Mouse (Mus musculus) cerebellum, postnatal 36 days (tissue): ENCODE data around the gene Sim2.

Experiments used
- DNase-seq, 2 experiments: peaks; one replicate each; pipeline ENCODE4 v3.0.0; 2021 to 2022; ENCODE audit warnings: mixed read lengths in 2 of 2

The Sim2 gene

GRCm38 (mm10) chr16:94084711-94085602, at the start of gene Sim2:
TSS of gene Sim2 (plus strand) at chr16:94084931.
- no peak for DNase-seq

DNA sequence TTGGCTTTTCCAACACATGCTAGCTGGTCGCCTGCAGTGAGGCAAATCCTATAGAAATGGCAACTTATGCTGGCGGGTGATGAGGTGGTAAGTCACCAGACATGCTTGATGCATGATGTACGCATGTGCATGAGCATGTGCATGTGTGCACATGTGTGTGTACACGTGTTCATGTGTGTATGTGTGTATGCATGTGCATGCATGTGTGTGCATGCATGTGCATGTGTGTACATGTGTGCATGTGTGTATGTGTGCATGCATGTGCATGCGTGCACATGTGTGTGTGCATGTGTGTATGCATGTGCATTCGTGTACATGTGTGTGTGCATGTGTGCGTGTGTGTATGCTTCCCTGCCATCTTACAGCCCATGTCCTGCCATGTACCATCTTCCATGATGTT, 47.5 kb upstream of the Sim2 start:
- DNase-seq: no peak

GRCm38 (mm10) chr16:94038272-94038985, 46.3 kb upstream of the Sim2 start:
- peak; percentile 58 to 71 for DNase-seq

DNA sequence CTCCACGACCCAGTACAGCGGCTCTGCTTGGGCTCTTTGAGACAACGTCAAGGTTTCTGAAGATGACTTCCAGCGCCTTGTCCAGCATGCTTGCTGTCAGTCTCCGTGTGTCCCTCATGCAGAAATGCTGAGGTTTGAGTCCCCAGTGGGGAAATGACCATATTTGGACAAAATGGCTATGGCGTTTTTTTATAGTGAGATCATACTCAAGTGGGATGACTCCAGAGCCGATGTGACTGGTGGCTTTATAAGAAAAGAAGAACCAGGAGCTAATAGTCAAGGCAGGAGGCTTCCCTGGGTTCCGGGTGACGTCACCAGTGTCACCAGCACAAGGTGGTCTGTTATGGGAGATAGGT, 45.8 kb upstream of the Sim2 start:
- DNase-seq: no peak

DNA sequence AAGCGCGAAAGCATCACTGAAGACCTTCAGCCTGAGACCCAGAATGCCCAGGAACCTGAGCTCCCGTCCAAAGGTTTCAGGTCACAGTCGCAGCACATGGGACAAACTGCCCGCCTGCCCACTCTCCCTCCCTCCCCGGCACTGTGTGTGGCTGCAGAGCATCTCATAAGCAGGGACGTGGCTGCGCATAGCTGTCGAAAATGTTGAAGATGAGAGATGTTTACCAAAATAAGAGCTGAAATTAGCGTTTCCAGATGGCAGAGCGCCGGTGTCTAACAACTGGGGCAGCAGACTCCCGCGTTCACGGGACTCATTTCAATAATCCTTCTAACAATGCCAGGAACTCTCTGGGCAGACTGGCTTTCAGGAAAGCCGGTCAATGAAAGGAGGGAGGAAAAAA, 44.2 kb upstream of the Sim2 start:
- DNase-seq: no peak

GRCm38 (mm10) chr16:94041065-94041712, 43.5 kb upstream of the Sim2 start:
- DNase-seq: no peak

GRCm38 (mm10) chr16:94043797-94044196, 40.9 kb upstream of the Sim2 start:
- no peak for DNase-seq

DNA sequence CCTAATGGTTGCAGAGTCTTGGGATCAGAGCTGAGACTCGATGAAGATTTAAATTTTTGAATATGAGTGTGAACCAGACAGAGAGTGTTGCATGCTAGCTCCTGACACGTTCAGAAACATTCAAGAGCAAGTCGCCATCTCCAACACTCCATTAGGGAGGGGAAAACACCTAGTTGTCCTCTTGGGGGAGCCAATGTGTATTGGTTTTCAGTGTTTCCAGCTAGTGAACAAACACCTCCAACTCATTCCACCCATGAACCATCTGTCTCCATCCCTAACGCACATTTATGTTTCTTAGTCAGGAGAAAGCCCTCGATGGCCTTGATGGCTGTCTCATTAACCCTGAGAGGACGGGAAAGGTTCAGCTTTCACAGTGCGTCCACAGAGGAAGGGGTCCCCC, 39.7 kb upstream of the Sim2 start:
- no peak for DNase-seq

DNA sequence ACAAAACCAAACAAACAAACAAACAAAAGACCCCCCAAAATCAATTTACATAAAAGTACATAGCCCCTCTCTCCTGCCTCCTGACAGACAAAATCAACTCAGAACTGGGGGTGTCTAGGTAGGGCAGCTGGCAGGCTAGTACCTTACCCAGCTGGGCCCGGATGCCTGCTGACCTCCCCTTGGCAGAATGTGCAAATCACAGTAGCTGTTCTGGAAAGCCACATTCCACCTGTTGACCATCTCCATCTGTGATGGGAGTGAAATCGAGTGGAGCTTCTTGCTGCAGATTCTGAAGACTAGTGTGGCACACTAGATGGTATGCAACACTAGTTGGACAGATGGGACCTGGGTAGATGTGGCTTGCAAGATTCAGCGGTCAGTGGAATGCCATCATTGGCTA, 34.4 kb upstream of the Sim2 start:
- DNase-seq: peak; percentile 36 to 40

- no peak for DNase-seq
These were observed 29.6 kb upstream of the Sim2 start for GRCm38 (mm10) chr16:94055176-94055575.

DNA sequence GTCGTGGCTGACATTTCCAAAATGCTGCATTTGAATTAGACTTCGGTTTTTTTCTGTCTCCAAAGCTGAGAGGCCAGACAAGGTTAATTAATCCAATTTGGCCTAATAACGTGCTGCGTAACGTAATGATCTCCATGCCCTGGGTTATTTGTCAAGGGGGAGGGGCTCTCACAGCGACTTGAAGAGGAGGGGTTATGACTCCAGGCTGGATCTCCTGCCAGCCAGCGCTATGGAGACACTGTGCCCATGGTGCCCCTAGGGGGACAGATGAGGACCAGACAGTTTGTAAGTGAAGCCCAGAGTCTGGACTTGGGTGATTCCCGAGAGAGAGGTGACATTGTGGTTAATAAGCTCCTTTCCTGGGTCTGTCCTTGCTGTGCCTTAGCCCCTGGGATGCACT, 29.2 kb upstream of the Sim2 start:
- no peak for DNase-seq

- DNase-seq: no peak
These were observed 24.9 kb upstream of the Sim2 start for GRCm38 (mm10) chr16:94059820-94060219.

- no peak for DNase-seq
These were observed 20.5 kb upstream of the Sim2 start for GRCm38 (mm10) chr16:94064211-94064610.

GRCm38 (mm10) chr16:94065728-94066674, 18.7 kb upstream of the Sim2 start:
- DNase-seq: no peak

DNA sequence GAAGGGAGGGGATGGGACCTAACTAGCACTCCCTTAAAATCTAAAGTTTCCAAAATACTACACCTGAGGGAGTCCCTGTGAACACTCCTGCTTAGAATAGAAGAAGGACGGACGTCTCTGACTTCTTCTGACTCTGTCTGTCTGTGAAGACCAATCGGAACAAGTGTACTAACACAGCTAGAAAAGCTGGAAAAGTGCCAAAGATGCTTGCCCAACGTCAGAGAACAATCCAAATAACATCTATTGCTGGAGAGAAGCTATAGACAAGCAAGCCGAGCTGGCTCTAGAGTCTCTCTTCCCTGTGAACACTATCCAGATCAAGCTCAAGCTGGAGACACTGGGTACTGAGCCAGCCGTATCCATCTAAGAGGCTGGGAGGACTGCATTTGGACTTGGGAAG, 18.0 kb upstream of the Sim2 start:
- no peak for DNase-seq

- no peak for DNase-seq
These were observed 17.5 kb upstream of the Sim2 start for GRCm38 (mm10) chr16:94067280-94067679.

DNA sequence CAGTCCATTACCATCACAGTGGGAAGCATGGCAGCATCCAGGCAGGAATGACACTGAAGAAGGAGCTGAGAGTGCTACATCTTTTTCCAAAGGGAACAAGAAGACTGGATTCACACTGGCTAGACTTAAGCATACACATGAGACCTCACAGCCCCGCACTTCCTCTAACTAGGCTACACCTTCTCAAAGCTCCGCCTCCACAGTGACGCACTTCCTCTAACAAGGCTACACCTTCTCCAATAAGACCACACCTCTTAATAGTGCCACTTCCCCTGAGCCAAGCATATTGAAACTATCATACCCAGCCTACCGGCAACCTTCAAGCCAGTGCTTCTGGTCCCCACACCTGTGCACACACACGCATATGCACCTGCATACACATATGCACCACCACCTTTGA, 15.7 kb upstream of the Sim2 start:
- no peak for DNase-seq

GRCm38 (mm10) chr16:94070920-94071319, 13.8 kb upstream of the Sim2 start:
- no peak for DNase-seq

- DNase-seq: no peak
These were observed 13.3 kb upstream of the Sim2 start for GRCm38 (mm10) chr16:94071468-94071867.

- DNase-seq: no peak
These were observed 9.2 kb upstream of the Sim2 start for GRCm38 (mm10) chr16:94075362-94076027.

DNA sequence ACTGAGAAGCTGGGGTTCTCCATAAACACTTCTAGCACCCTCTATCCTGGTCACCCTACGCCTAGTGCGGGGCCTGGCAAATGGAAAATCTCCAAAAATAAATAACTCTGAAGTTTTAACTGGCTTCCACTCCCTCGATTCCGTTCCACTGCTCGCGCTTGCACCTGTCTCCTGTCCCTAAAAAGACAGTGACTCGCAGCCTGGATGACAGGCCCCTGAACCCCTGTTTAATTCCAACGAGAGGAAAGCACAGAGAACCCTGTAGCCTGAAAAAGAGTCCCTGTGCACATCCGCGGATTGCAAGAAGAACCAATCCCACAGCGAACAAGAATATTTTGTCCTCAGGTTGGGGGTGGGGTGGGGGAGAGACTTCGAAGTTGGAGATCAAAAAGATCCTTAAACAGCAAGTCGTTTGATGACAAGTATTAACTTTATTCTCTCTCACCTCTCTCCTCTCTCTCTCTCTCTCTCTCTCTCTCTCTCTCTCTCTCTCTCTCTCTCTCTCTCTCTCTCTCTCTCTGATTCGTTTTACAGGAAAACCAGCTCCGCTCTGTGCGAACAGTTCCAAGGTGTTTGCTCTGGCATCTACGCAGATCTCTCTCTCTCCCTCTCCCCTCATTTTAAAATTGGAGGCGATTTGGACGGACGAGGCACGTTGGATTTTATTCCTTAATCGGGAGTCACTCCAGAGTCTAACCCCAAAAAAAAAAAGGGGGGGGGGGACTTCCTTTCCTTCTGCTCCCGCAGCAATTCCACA, 6.2 kb upstream of the Sim2 start:
- no peak for DNase-seq
